Mouse (Mus musculus) skeletal muscle tissue, adult 2 months (tissue): ENCODE results near the gene Aig1.
A peak's percentile ranks its signal among the peaks of the same experiment; 100 is the strongest.

Source experiments
- DNase-seq: peaks from one replicate; pipeline ENCODE4 v3.0.0-alpha.2; 2012; ENCODE audit warnings: low read depth, low spot score

The Aig1 gene

GRCm38 (mm10) chr10:13702688-13703087, 166.1 kb downstream of the Aig1 start:
- no peak for DNase-seq

- DNase-seq = no peak
These were observed 166.7 kb downstream of the Aig1 start for GRCm38 (mm10) chr10:13702043-13702442.

- DNase-seq = no peak
These were observed 172.5 kb downstream of the Aig1 start for GRCm38 (mm10) chr10:13696326-13696725.

- no peak for DNase-seq
These were observed 175.5 kb downstream of the Aig1 start for GRCm38 (mm10) chr10:13693276-13693675.

GRCm38 (mm10) chr10:13690773-13691172, 178.0 kb downstream of the Aig1 start:
- DNase-seq = no peak

- DNase-seq = no peak
These were observed 178.8 kb downstream of the Aig1 start for GRCm38 (mm10) chr10:13689841-13690590.

GRCm38 (mm10) chr10:13688386-13689120, 180.2 kb downstream of the Aig1 start:
- no peak for DNase-seq

GRCm38 (mm10) chr10:13687182-13687810, 181.5 kb downstream of the Aig1 start:
- DNase-seq = no peak

GRCm38 (mm10) chr10:13686127-13686526, 182.7 kb downstream of the Aig1 start:
- DNase-seq = no peak

- DNase-seq = no peak
These were observed 183.4 kb downstream of the Aig1 start for GRCm38 (mm10) chr10:13685366-13685765.

GRCm38 (mm10) chr10:13684452-13684851, 184.3 kb downstream of the Aig1 start:
- no peak for DNase-seq

- DNase-seq = no peak
These were observed 186.2 kb downstream of the Aig1 start for GRCm38 (mm10) chr10:13682565-13682964.

GRCm38 (mm10) chr10:13677440-13677839, 191.3 kb downstream of the Aig1 start:
- no peak for DNase-seq

- no peak for DNase-seq
These were observed 193.8 kb downstream of the Aig1 start for GRCm38 (mm10) chr10:13675033-13675379.

- DNase-seq = no peak
These were observed 194.3 kb downstream of the Aig1 start for GRCm38 (mm10) chr10:13674304-13675032.

- peak; percentile 84 for DNase-seq
These were observed 201.5 kb downstream of the Aig1 start for GRCm38 (mm10) chr10:13667166-13667696.

GRCm38 (mm10) chr10:13663476-13663875, 205.3 kb downstream of the Aig1 start:
- no peak for DNase-seq

GRCm38 (mm10) chr10:13659778-13660177, 209.0 kb downstream of the Aig1 start:
- DNase-seq = no peak

- no peak for DNase-seq
These were observed 214.9 kb downstream of the Aig1 start for GRCm38 (mm10) chr10:13653739-13654462.

GRCm38 (mm10) chr10:13653326-13653725, 215.5 kb downstream of the Aig1 start:
- no peak for DNase-seq

GRCm38 (mm10) chr10:13652061-13652460, 216.7 kb downstream of the Aig1 start:
- DNase-seq = no peak
